Mouse (Mus musculus) mesoderm, embryonic 11.5 days (tissue): Measurements from ENCODE around the gene Slc6a12.

ENCODE experiments used
- DNase-seq: peaks from one replicate; pipeline ENCODE4 v3.0.0-alpha.2; 2012; ENCODE audit warnings: low read depth, low spot score

The Slc6a12 gene

GRCm38 (mm10) chr6:121412558-121413297, 69.9 kb downstream of the Slc6a12 start:
- peak; percentile 12 for DNase-seq
